8 mouse cellular contexts compared by ENCODE assay signal in the genomic region with DNA sequence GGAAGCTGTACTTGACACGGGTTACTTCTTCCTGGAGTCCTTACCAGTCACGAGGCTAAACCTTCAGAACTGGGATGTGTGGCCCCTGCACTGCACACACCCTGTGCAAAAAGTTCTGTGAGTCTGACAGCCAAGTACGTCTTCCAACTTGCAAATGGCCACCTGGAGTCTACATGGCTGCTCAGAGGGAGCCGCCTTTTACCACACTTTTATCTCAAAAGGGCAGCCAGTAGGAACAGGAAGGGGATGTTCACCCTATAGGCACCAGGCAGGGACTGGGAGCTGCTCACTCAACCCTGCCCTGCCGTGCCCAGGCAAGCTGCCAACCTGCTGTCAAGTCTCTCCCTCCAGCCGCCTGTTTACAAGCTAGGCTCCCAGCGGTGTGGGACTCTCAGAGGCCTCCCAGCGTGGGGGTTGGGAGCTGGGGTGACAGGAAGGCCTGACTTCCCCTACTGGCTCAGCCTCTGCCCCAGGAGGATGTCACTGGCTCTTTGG. TPM values are rescaled to one million over a fixed set of nuclear protein-coding genes. Genes with fewer than 3 reads are reported as not detected.
DNase-seq lines count a peak whose midpoint lies in the region; ATAC-seq and TF ChIP-seq lines count a peak whose summit lies in the region.

TSS of gene Mknk2 (minus strand) at position 171 of the 495 bp plus-strand sequence.

- no peak for ATAC-seq in embryonic facial prominence, embryonic 11.5 days (replicated peaks; ENCODE audit: insufficient number of reproducible peaks, low FRiP score, low TSS enrichment, low read depth)
- ATAC-seq in intestine, embryonic 16.5 days: peak; percentile 46
- peak; percentile 77 for ATAC-seq in megakaryocyte-erythroid progenitor cell, adult 5-6 weeks (replicated peaks; ENCODE audit: low FRiP score, low TSS enrichment, poor library complexity, severe bottlenecking)

- H3K9me3 ChIP-seq in embryonic facial prominence, embryonic 11.5 days (replicated peaks; ENCODE audit: control insufficient read depth, low read length): no peaks in the 10 kb centered on the region
- no peaks in the 10 kb centered on the region for H3K9me3 ChIP-seq in intestine, embryonic 16.5 days (ENCODE audit: control insufficient read depth, low read length)

- peak; percentile 29; the same call in 1 of the 2 replicates for TF ChIP-seq POLR2A in small intestine, adult 2 months (IDR thresholded peaks at IDR 0.05; ENCODE audit: low read depth, low read length)

- H3K27ac ChIP-seq in embryonic facial prominence, embryonic 11.5 days (replicated peaks; ENCODE audit: low read depth, low read length): peak within 1 kb of the TSS; percentile 94
- H3K27ac ChIP-seq in intestine, embryonic 16.5 days (ENCODE audit: low read length): peak within 1 kb of the TSS; percentile 94
- peak within 1 kb of the TSS; percentile 98 for H3K27ac ChIP-seq in small intestine, adult 2 months (ENCODE audit: insufficient read depth, low read depth, low read length)

- peak; percentile 94 for DNase-seq in adrenal gland, adult 8-10 months
- no peak for DNase-seq in embryonic facial prominence, embryonic 11.5 days (ENCODE audit: low spot score)
- DNase-seq in gonadal fat pad, adult 2 months (ENCODE audit: low read depth): no peak
- DNase-seq in left cerebral cortex, postnatal 25 days (ENCODE audit: low spot score in 2 of 2): peak; percentile 76 to 84
- no peak for DNase-seq in embryo, embryonic 10.5 days (ENCODE audit: low spot score)

- intact Hi-C loops in left cerebral cortex, postnatal 25 days (cut with DNase I): loop anchor here (2.0 to 5.0 kb wide), 2 partner anchors 25 to 91 kb away; partner anchors contain the start of gene Izumo4

- peak within 1 kb of the TSS; percentile 85 for H3K9ac ChIP-seq in embryonic facial prominence, embryonic 11.5 days (replicated peaks; ENCODE audit: low read length)
- peak within 1 kb of the TSS; percentile 70 for H3K9ac ChIP-seq in intestine, embryonic 16.5 days (ENCODE audit: low read depth, low read length)

- H3K36me3 ChIP-seq in embryonic facial prominence, embryonic 11.5 days (replicated peaks; ENCODE audit: control insufficient read depth, insufficient read depth, low read depth, low read length): no peaks in the 10 kb centered on the region
- no peaks in the 10 kb centered on the region for H3K36me3 ChIP-seq in intestine, embryonic 16.5 days (ENCODE audit: control insufficient read depth, insufficient read depth, low read length)
- H3K36me3 ChIP-seq in small intestine, adult 2 months (ENCODE audit: control insufficient read depth, insufficient read depth, low read length): no peaks in the 10 kb centered on the region; the same call in 1 of the 2 replicates

- 40% methylated on average over 8 of the region's 8 CpGs for WGBS in embryonic facial prominence, embryonic 11.5 days
- whole genome bisulfite sequencing in intestine, embryonic 16.5 days: 4% methylated on average over 8 of the region's 8 CpGs
- WGBS in small intestine, adult 2 months: 1% methylated on average over 8 of the region's 8 CpGs

- peak within 1 kb of the TSS; percentile 41 for H3K4me3 ChIP-seq in embryonic facial prominence, embryonic 11.5 days (ENCODE audit: low read depth, low read length)
- peak within 1 kb of the TSS; percentile 96 for H3K4me3 ChIP-seq in intestine, embryonic 16.5 days (ENCODE audit: low read length)
- H3K4me3 ChIP-seq in small intestine, adult 2 months (ENCODE audit: low read depth, low read length): peak within 1 kb of the TSS; percentile 68

- no peak for TF ChIP-seq CTCF in small intestine, adult 2 months (IDR thresholded peaks at IDR 0.05; ENCODE audit: extremely low read depth, insufficient read length, insufficient replicate concordance, low read depth, low read length)

- peaks cover 20% of the 10 kb centered on the region for H3K4me1 ChIP-seq in embryonic facial prominence, embryonic 11.5 days (ENCODE audit: control insufficient read depth, insufficient read depth, low read length)
- H3K4me1 ChIP-seq in intestine, embryonic 16.5 days (ENCODE audit: control insufficient read depth, insufficient read depth, low read length): peaks cover 45% of the 10 kb centered on the region
- H3K4me1 ChIP-seq in small intestine, adult 2 months (ENCODE audit: control insufficient read depth, insufficient read depth, insufficient read length, low read length): peaks cover 45% of the 10 kb centered on the region

- peak within 1 kb of the TSS; percentile 82 for H3K4me2 ChIP-seq in embryonic facial prominence, embryonic 11.5 days (ENCODE audit: low read depth, low read length)
- peak within 1 kb of the TSS; percentile 64 for H3K4me2 ChIP-seq in intestine, embryonic 16.5 days (ENCODE audit: low read depth, low read length)

- no peaks in the 10 kb centered on the region for H3K27me3 ChIP-seq in embryonic facial prominence, embryonic 11.5 days (ENCODE audit: control insufficient read depth, insufficient read depth, low read length)
- no peaks in the 10 kb centered on the region for H3K27me3 ChIP-seq in intestine, embryonic 16.5 days (replicated peaks; ENCODE audit: control insufficient read depth, insufficient read depth, low read length)
- H3K27me3 ChIP-seq in small intestine, adult 2 months (ENCODE audit: control insufficient read depth, insufficient read depth, low read length): no peaks in the 10 kb centered on the region

RNA-seq across cellular contexts. Expression of gene Mknk2, which starts in this region (rescaled TPM):
- total RNA-seq in adrenal gland, adult 8-10 months (2022): 100 to 1,000 TPM; 106 to 157 (median 123) TPM
- polyA plus RNA-seq in embryonic facial prominence, embryonic 11.5 days (2014; fragmentation: Nextera tagmentation; extraction: Ambion mirVana): 63.7 and 67.0 TPM in 2 replicates
- 420 and 516 TPM in 2 replicates for polyA plus RNA-seq in gonadal fat pad, adult 2 months (2012; rRNA removed)
- 18.3 and 49.9 TPM in 2 replicates for polyA plus RNA-seq in intestine, embryonic 16.5 days (2015; fragmentation: Nextera tagmentation; extraction: Ambion mirVana)
- total RNA-seq in left cerebral cortex, postnatal 25 days (2021): 10 to 100 TPM; 35.3 to 44.0 TPM
- 149 and 158 TPM in 2 replicates for total RNA-seq in megakaryocyte-erythroid progenitor cell, adult 5-6 weeks (2014; fragmentation: Nextera tagmentation)
- 78.4 and 117 TPM in 2 replicates for total RNA-seq in megakaryocyte-erythroid progenitor cell, adult 5-6 weeks (2017)
- polyA plus RNA-seq in small intestine, adult 2 months (2012; rRNA removed): 96.1 and 146 TPM in 2 replicates

Comparison
In these comparisons a context has a peak if more than half of its experiments do, and no peak if none do; other contexts are left out.
1. DNase-seq: peak in adrenal gland, adult 8-10 months (single experiment) and left cerebral cortex, postnatal 25 days (2 of 2); none in embryonic facial prominence, embryonic 11.5 days (single experiment), gonadal fat pad, adult 2 months (single experiment) and embryo, embryonic 10.5 days (single experiment).
2. H3K4me3 ChIP-seq: peak in every context shown above with its lines; median percentile 96 in intestine, embryonic 16.5 days; 68 in small intestine, adult 2 months; 41 in embryonic facial prominence, embryonic 11.5 days.
3. Peak in every context shown above with its lines, with median percentiles within 50 percentile points of each other: H3K27ac ChIP-seq.